Mouse (Mus musculus): ENCODE results near the gene Gm21977.
"Not testable (repeated sequence)": the region's sequence is repeated elsewhere in the genome, so short reads cannot be mapped to it uniquely, and the experiment has no call there.

Gm21977 gene

GRCm38 (mm10) chr14:42853377-42853776 is at the start of gene Gm21977:
TSS of gene Gm21977 (minus strand) at chr14:42853477.
- in situ Hi-C loops (cut with MboI; ENCODE audit: unreplicated experiment in 2 of 2) = not testable (repeated sequence)

All from v-Abl transformed pro-B cells (cell line).